Mouse (Mus musculus) midbrain, postnatal 0 days (tissue): ENCODE results near the gene Mzf1. TPM values are rescaled to one million over a fixed set of nuclear protein-coding genes. Genes with fewer than 3 reads are reported as not detected.

Experiments used
- ATAC-seq: fragments of 200-750 bp; cut with Nextera tagmentation; 2 replicates; pipeline ENCODE4 v1.8.0; 2017; ENCODE audit warnings: moderate number of reproducible peaks, mild to moderate bottlenecking, moderate TSS enrichment, moderate library complexity; ENCODE audit not compliant: low FRiP score
- DNase-seq: peaks from one replicate; pipeline ENCODE4 v3.0.0-alpha.2; 2015; ENCODE audit warnings: low spot score
- H3K27ac ChIP-seq: fragments of 300-500 bp; sonication (generic); 2 replicates; pipeline ENCODE4 v1.5.1; 2014; ENCODE audit warnings: low read depth, mild to moderate bottlenecking, low read length, mixed read lengths
- H3K27me3 ChIP-seq: fragments of 300-500 bp; sonication (generic); 2 replicates; pipeline ENCODE4 v1.6.1; 2014; ENCODE audit warnings: low read length, control low read depth, mixed read lengths; ENCODE audit not compliant: insufficient read depth
- H3K36me3 ChIP-seq: fragments of 300-500 bp; sonication (generic); 2 replicates; pipeline ENCODE4 v1.6.1; 2014; ENCODE audit warnings: low read length, control low read depth, mixed read lengths; ENCODE audit not compliant: insufficient read depth
- H3K4me1 ChIP-seq: fragments of 300-500 bp; sonication (generic); 2 replicates; pipeline ENCODE4 v1.6.1; 2014; ENCODE audit warnings: mild to moderate bottlenecking, control low read depth, antibody characterized with exemption, low read length, mixed read lengths; ENCODE audit not compliant: insufficient read depth
- H3K4me2 ChIP-seq: fragments of 300-500 bp; sonication (generic); 2 replicates; pipeline ENCODE4 v1.6.1; 2014; ENCODE audit warnings: low read depth, mild to moderate bottlenecking, low read length, mixed read lengths; ENCODE audit not compliant: poor library complexity, severe bottlenecking
- H3K4me3 ChIP-seq: fragments of 300-500 bp; sonication (generic); 2 replicates; pipeline ENCODE4 v1.5.1; 2014; ENCODE audit warnings: low read depth, mild to moderate bottlenecking, low read length, moderate library complexity
- H3K9ac ChIP-seq: fragments of 300-500 bp; sonication (generic); replicated peaks from 2 replicates; pipeline ENCODE4 v1.6.1; 2014; ENCODE audit warnings: mild to moderate bottlenecking, low read length, moderate library complexity, mixed read lengths; ENCODE audit not compliant: poor library complexity, severe bottlenecking
- H3K9me3 ChIP-seq: fragments of 300-500 bp; sonication (generic); 2 replicates; pipeline ENCODE4 v1.6.1; 2016; ENCODE audit warnings: low read length, control low read depth
- CTCF ChIP-seq: IDR thresholded peaks from 2 replicates; pipeline ENCODE4 v1.5.1; 2016; ENCODE audit warnings: antibody characterized with exemption, mild to moderate bottlenecking
- WGBS: fragments of 180-500 bp; shearing (Covaris S2); extraction: QIAGEN DNeasy Blood & Tissue Kit; methylation state at CpG from one replicate; pipeline ENCODE4 v1.1.7; 2014; 5-methylcytosine and 5-hydroxymethylcytosine counted together
- polyA plus RNA-seq: library from polyadenylated mRNA; unstranded; fragments of >200 nt; fragmentation: Nextera tagmentation; extraction: Ambion mirVana; gene quantifications from 2 replicates; pipeline ENCODE4 v1.2.1, GENCODE M21; 2015
- total RNA-seq: library from RNA; depleted of rRNA; stranded (reverse); fragments of >200 nt; gene quantifications from 2 replicates; pipeline ENCODE4 v1.2.3, GENCODE M21; 2014

Mzf1 gene
- total and polyA plus RNA-seq, 2 experiments from 2014 or later: 12.2 to 14.4 TPM

DNA sequence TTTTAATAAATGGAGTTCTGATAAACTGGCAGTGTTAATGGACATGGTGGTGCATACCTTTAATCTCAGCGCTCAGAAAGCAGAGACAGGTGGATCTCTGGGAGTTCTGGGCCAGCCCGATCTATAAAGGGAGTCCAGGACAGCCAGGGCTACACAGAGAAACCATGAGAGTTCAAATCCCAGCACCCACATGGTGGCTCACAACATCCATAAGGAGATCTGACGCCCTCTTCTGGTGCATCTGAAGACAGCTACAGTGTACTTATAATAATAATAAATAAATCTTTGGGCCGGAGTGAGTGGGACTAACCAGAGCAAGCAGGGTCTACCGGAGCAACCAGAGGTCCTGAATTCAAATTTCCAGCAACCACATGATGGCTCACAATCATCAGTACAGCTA is 51.2 kb downstream of the Mzf1 start:
- H3K4me3 ChIP-seq: no peak overlapping the region
- H3K27ac ChIP-seq: no peak overlapping the region
- peak; percentile 13; the same call in 1 of the 2 replicates for TF ChIP-seq CTCF
- no peaks in the 10 kb centered on the region for H3K27me3 ChIP-seq
- H3K9me3 ChIP-seq: no peaks in the 10 kb centered on the region
- H3K9ac ChIP-seq: no peak overlapping the region
- ATAC-seq: no peak
- DNase-seq: no peak
- 80% methylated on average over 5 of the region's 5 CpGs for WGBS
- H3K4me2 ChIP-seq: no peak overlapping the region
- peaks cover 27% of the 10 kb centered on the region for H3K36me3 ChIP-seq
- no peaks in the 10 kb centered on the region for H3K4me1 ChIP-seq

DNA sequence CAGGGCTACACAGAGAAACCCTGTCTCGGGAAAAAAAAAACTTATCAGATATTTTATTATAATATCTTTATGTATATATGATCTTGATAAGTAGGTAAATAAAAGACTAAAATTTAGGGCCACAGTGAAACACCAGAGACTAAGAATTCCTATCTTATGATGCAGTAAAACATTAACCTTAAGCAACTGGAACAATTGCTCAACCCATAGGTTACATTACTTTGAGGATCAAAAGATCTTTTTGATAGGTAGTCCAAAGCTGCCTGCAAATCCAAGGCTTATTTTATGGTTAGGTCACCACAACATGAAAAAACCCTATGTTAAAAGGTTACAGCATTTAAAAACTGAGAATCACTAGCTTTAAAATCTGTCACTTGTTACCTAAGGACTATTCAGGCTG is 53.0 kb downstream of the Mzf1 start:
- H3K9me3 ChIP-seq: no peaks in the 10 kb centered on the region
- H3K27me3 ChIP-seq: no peaks in the 10 kb centered on the region
- H3K27ac ChIP-seq: no peak overlapping the region
- WGBS: 82% methylated on average over 1 of the region's 1 CpGs
- no peak for TF ChIP-seq CTCF
- H3K9ac ChIP-seq: no peak overlapping the region
- ATAC-seq: no peak
- H3K4me2 ChIP-seq: no peak overlapping the region
- H3K36me3 ChIP-seq: peaks cover 15% of the 10 kb centered on the region
- H3K4me3 ChIP-seq: no peak overlapping the region
- H3K4me1 ChIP-seq: no peaks in the 10 kb centered on the region
- no peak for DNase-seq

DNA sequence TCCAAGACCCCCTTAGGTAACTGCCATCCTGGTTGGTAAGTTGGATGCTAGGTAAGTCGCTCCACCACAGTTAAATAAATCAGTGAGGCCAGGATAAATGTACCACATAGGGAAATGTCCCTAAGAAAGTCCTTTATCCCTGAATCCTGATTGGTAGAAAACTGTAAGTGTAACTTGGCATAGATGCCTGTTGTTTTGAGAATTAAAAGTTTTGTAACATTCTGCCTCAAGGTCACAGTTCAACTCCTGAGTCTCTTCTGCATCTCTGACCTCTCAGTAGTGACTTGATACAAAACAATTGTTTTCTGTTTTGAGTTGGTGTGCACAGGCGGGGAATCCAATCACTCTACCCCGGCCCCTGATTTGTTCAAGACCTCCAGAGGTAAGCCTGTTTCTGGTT is 55.7 kb downstream of the Mzf1 start, which contains the start of gene Trim28:
Gene Trim28 (plus strand): TSS at position 264 of the 400 bp plus-strand sequence.
- 83% methylated on average over 3 of the region's 3 CpGs for WGBS
- ATAC-seq (no peak), DNase-seq (no peak)
- Histone ChIP-seq H3K9me3 (no peaks in the 10 kb centered on the region), H3K4me1 (no peaks in the 10 kb centered on the region), H3K36me3 (no peaks in the 10 kb centered on the region), H3K4me3 (no peak within 1 kb of the TSS), H3K4me2 (no peak within 1 kb of the TSS), H3K27ac (no peak within 1 kb of the TSS), H3K27me3 (no peaks in the 10 kb centered on the region), H3K9ac (no peak within 1 kb of the TSS)
- TF ChIP-seq CTCF: no peak

DNA sequence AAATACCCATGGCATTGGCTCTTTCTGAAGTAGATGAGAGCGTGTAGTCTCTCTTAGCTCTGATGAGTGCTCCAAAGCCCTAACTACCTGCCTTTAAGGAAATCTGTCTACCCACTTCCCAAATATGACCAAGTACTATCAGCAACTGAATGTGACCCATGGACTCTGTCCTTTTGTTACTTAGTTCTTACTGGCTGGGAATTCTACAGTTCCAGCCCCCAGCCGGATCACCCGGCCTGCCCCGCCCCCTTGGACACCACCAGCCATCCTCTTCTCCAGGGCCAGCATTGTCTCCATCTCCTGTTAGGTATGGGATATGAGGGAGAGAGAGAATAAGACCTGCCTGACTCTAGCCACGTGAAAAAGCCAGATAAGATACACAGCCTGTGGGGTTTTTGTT is 56.5 kb downstream of the Mzf1 start, which contains the start of gene Slc27a5:
Gene Slc27a5 (minus strand): TSS at position 140 of the 400 bp plus-strand sequence.
- no peak for TF ChIP-seq CTCF
- Histone ChIP-seq H3K27me3 (no peaks in the 10 kb centered on the region), H3K27ac (no peak within 1 kb of the TSS), H3K9me3 (no peaks in the 10 kb centered on the region), H3K4me3 (no peak within 1 kb of the TSS), H3K4me1 (no peaks in the 10 kb centered on the region), H3K36me3 (no peaks in the 10 kb centered on the region), H3K9ac (no peak within 1 kb of the TSS), H3K4me2 (no peak within 1 kb of the TSS)
- ATAC-seq (no peak), DNase-seq (no peak)
- 78% methylated on average over 5 of the region's 5 CpGs for WGBS

DNA sequence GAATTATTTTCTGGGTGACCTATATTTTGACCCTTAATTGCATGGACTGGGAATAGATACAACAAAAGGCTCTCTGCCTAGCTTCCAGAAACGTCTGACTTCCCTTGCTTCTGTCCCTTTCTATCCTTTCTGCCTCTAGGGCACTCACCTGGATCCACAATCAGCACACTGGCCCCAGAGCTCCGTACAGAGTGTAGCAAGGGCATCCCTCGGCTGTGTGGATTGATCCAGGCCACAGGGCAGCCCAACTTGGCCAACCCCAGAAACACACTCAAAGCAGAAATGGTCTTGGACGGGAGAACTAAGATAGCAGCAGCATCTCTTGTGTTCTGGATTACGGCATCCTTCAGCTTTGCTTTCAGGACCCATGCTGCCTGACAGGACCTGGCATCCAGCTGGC is 57.3 kb downstream of the Mzf1 start:
- no peak for ATAC-seq
- no peak for TF ChIP-seq CTCF
- WGBS: 75% methylated on average over 5 of the region's 5 CpGs

DNA sequence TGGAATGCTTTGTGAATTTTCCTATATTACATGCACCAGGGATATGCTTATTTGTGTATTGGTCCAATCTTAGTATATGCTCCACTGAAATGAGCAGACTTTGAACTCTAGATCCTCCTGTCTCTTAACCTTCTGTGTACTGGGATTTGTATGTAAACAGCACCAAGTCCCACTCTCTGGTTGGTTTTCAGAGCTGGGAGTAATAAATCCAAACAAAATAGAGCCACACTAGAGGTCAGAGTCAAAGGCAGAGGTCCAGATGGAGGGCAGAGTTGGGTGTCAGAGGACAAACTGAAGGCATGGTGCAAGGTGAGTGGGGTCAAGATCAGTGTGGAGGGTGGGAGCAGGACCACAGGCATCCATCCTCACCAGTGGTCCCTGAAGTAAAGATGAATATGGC is 58.7 kb downstream of the Mzf1 start:
- no peak overlapping the region for H3K27ac ChIP-seq
- H3K4me1 ChIP-seq: no peaks in the 10 kb centered on the region
- ATAC-seq: no peak

More for the DNA sequence above, 57.3 kb downstream of the Mzf1 start:
- DNase-seq: no peak
- Histone ChIP-seq H3K9ac (no peak overlapping the region), H3K4me1 (no peaks in the 10 kb centered on the region), H3K27ac (no peak overlapping the region), H3K27me3 (no peaks in the 10 kb centered on the region), H3K36me3 (no peaks in the 10 kb centered on the region), H3K9me3 (no peaks in the 10 kb centered on the region), H3K4me2 (no peak overlapping the region), H3K4me3 (no peak overlapping the region)

More for the DNA sequence above, 58.7 kb downstream of the Mzf1 start:
- H3K27me3 ChIP-seq: no peaks in the 10 kb centered on the region
- no peak overlapping the region for H3K4me3 ChIP-seq
- no peak overlapping the region for H3K9ac ChIP-seq
- no peaks in the 10 kb centered on the region for H3K9me3 ChIP-seq
- no peaks in the 10 kb centered on the region for H3K36me3 ChIP-seq
- DNase-seq: no peak
- H3K4me2 ChIP-seq: no peak overlapping the region
- no peak for TF ChIP-seq CTCF
